Mouse (Mus musculus) stomach, postnatal 0 days (tissue): ENCODE results near the gene Gm29609.

Experiments
- CTCF ChIP-seq: IDR thresholded peaks from 2 replicates; pipeline ENCODE4 v1.5.1; 2016; ENCODE audit warnings: antibody characterized with exemption, low read depth, mild to moderate bottlenecking, moderate library complexity
- EP300 ChIP-seq: optimal IDR thresholded peaks from 2 replicates; pipeline ENCODE3; 2016; ENCODE audit warnings: antibody characterized with exemption

DNA sequence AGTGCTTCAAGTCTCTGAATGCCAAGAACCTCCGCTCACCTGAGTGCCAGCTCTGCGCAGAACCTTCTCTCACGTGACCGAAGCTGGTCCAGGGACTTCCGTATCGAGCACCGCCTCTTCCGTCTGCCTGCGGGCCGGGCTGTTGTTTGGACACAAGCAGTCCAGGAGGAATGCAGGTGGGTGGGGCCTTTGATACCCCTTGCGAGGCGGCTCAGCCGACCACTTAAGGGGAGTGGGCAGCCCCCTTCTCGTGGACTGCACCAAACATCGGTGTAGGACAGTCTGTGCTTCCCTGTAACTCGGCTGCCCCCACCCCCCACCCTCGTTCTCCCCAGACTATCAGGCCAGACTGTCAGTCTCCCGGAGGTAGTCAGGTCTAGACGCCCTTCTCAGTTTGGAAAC is 25.6 kb downstream of the Gm29609 start, which contains the start of gene Mpv17:
- TF ChIP-seq CTCF (no peak), EP300 (no peak)
